Mouse (Mus musculus) forebrain, embryonic 12.5 days (tissue): ENCODE measurements around the gene Prr7. TPM values are rescaled to one million over a fixed set of nuclear protein-coding genes. Genes with fewer than 3 reads are reported as not detected.

Experiments
- ATAC-seq: fragments of 200-750 bp; cut with Nextera tagmentation; 2 replicates; pipeline ENCODE4 v1.8.0; 2017; ENCODE audit warnings: moderate TSS enrichment; ENCODE audit not compliant: low FRiP score
- H3K27ac ChIP-seq: fragments of 300-500 bp; sonication (generic); 2 replicates; pipeline ENCODE4 v1.5.1; 2016; ENCODE audit warnings: mild to moderate bottlenecking
- H3K27me3 ChIP-seq: fragments of 300-500 bp; sonication (generic); 2 replicates; pipeline ENCODE4 v1.6.1; 2016; ENCODE audit warnings: mild to moderate bottlenecking
- H3K36me3 ChIP-seq: fragments of 300-500 bp; sonication (generic); replicated peaks from 2 replicates; pipeline ENCODE4 v1.6.1; 2016; ENCODE audit warnings: mild to moderate bottlenecking
- H3K4me1 ChIP-seq: fragments of 300-500 bp; sonication (generic); 2 replicates; pipeline ENCODE4 v1.6.1; 2016
- H3K4me2 ChIP-seq: fragments of 300-500 bp; sonication (generic); 2 replicates; pipeline ENCODE4 v1.6.1; 2016; ENCODE audit warnings: mild to moderate bottlenecking, moderate library complexity
- H3K4me3 ChIP-seq: fragments of 300-500 bp; sonication (generic); replicated peaks from 2 replicates; pipeline ENCODE4 v1.5.1; 2016; ENCODE audit warnings: mild to moderate bottlenecking
- H3K9ac ChIP-seq: fragments of 300-500 bp; sonication (generic); 2 replicates; pipeline ENCODE4 v1.6.1; 2016; ENCODE audit warnings: mild to moderate bottlenecking
- H3K9me3 ChIP-seq: fragments of 300-500 bp; sonication (generic); 2 replicates; pipeline ENCODE4 v1.6.1; 2016
- WGBS: fragments of 180-500 bp; shearing (Covaris S2); methylation state at CpG from one replicate; pipeline ENCODE4 v1.1.7; 2016; 5-methylcytosine and 5-hydroxymethylcytosine counted together
- polyA plus RNA-seq: library from polyadenylated mRNA; unstranded; fragments of >200 nt; fragmentation: Nextera tagmentation; extraction: Ambion mirVana; gene quantifications from 2 replicates; pipeline ENCODE4 v1.2.1, GENCODE M21; 2016

The Prr7 gene
- polyA plus RNA-seq, 1 experiment from 2014 or later: 2.7 TPM

GRCm38 (mm10) chr13:55484520-55485088 is 20.5 kb downstream of the Prr7 start:
- WGBS: 12% methylated on average over 7 of the region's 7 CpGs
- Histone ChIP-seq H3K4me2 (peak overlapping the region; percentile 75), H3K27ac (peak overlapping the region; percentile 99), H3K27me3 (no peaks in the 10 kb centered on the region), H3K36me3 (peaks cover 41% of the 10 kb centered on the region), H3K9ac (peak overlapping the region; percentile 100), H3K4me3 (peak overlapping the region; percentile 98), H3K9me3 (no peaks in the 10 kb centered on the region), H3K4me1 (peaks cover 54% of the 10 kb centered on the region)
- no peak for ATAC-seq

- H3K9me3 ChIP-seq: no peaks in the 10 kb centered on the region
- peak overlapping the region; percentile 75 for H3K4me2 ChIP-seq
- no peak for ATAC-seq
- H3K4me3 ChIP-seq: peak overlapping the region; percentile 98
- H3K27me3 ChIP-seq: no peaks in the 10 kb centered on the region
- H3K4me1 ChIP-seq: peaks cover 54% of the 10 kb centered on the region
- peak overlapping the region; percentile 99 for H3K27ac ChIP-seq
- 34% methylated on average over 14 of the region's 14 CpGs for WGBS
- H3K36me3 ChIP-seq: peaks cover 25% of the 10 kb centered on the region
- H3K9ac ChIP-seq: peak overlapping the region; percentile 100
These were observed 22.1 kb downstream of the Prr7 start for GRCm38 (mm10) chr13:55486029-55486794.

DNA sequence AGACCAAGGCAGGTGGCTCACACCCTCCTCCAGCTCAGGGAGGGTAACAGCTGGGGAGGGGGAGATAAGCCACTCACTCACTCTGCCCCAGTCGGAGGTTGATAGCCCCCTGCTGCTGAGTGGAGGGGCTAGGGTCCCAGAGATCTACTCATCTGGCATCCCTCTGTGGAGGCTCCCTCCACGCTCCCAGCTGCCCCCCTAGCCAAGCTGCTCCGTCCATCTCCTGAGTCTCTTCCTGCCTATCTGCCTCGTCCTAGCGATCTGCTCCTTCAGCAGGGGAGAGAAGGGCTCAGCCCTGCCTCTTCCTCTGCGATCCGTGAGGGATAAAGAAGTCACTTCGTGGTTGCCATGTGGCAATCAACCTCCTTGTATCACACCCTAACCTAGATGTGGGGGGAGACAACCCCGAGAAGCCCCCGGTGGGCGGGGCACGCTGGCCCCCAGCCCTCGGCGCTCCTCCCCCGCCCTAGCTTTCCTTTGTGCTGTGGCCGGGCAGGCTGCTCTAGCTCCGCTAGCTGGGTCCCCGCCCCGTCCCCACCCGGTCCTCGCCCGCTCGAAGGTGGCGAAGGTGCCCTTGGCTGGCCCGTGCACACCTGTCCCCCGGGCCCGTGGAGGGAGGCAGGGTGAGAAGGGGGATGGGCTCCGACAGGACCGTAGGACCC is 23.0 kb downstream of the Prr7 start:
- Histone ChIP-seq H3K4me1 (peaks cover 54% of the 10 kb centered on the region), H3K27ac (peak overlapping the region; percentile 99), H3K4me2 (peak overlapping the region; percentile 75), H3K27me3 (no peaks in the 10 kb centered on the region), H3K4me3 (peak overlapping the region; percentile 98), H3K36me3 (peaks cover 16% of the 10 kb centered on the region), H3K9ac (peak overlapping the region; percentile 100), H3K9me3 (no peaks in the 10 kb centered on the region)
- ATAC-seq: peak; percentile 44
- WGBS: under 1% methylated on average over 29 of the region's 29 CpGs

DNA sequence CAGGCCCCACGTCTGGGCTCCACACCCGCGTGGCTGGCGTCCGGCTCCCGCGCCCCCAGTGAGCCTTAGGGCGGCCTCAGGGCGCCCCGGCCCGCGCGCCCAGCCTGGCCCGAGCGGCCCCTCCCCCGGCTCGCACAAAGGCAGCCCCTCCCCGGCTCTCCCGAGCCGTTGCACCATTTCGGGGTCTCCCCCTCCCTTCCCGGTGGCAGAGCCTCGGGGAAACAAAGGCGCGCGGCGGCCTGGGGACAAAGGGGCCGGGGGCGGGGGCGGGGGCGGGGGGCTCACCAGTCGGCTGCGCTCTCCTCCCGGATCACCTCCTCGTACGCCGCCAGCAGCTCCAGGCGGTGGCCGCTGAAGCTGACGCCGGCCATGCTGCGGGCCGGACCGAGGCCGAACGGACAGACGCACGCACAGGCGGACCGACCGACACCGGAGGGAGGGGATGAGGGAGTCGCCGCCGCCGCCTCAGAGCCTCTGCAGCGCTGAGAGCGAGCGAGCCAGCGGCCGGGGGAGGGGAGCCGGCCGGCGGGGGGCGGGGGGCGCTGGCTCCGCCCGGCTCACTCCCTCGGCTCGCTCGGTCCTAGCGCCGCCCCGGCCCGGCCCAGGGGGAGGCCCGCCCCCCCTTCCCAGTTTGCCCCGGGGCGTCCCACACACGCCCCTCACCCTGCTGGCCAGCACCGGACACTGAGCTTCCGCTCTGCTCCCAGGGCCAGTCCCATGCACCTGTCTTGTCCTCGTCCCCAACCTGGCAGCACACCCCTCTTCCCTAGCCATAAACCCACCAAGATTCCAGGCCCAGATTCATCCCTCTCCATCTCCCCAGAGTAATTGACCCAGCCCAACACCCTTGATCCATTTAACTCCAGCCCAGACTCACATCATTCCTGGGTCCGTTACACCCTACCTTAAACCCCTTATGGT is 23.8 kb downstream of the Prr7 start, which contains the start of gene Dbn1:
Dbn1 (minus strand) TSS at position 534 of the 921 bp plus-strand sequence.
- peaks cover 8% of the 10 kb centered on the region for H3K36me3 ChIP-seq
- H3K4me3 ChIP-seq: peak within 1 kb of the TSS; percentile 98
- peak within 1 kb of the TSS; percentile 99 for H3K27ac ChIP-seq
- peak within 1 kb of the TSS; percentile 75 for H3K4me2 ChIP-seq
- peak within 1 kb of the TSS; percentile 100 for H3K9ac ChIP-seq
- peaks cover 48% of the 10 kb centered on the region for H3K4me1 ChIP-seq
- WGBS: 1% methylated on average over 50 of the region's 83 CpGs
- ATAC-seq: peak; percentile 78
- no peaks in the 10 kb centered on the region for H3K27me3 ChIP-seq
- no peaks in the 10 kb centered on the region for H3K9me3 ChIP-seq

GRCm38 (mm10) chr13:55494257-55494656 is 30.2 kb downstream of the Prr7 start:
- H3K27ac ChIP-seq: no peak overlapping the region

GRCm38 (mm10) chr13:55494883-55495621 is 31.0 kb downstream of the Prr7 start:
- peaks cover 34% of the 10 kb centered on the region for H3K4me1 ChIP-seq
- H3K27me3 ChIP-seq: no peaks in the 10 kb centered on the region
- H3K36me3 ChIP-seq: peaks cover 14% of the 10 kb centered on the region
- 20% methylated on average over 18 of the region's 18 CpGs for WGBS
- no peak overlapping the region for H3K9ac ChIP-seq
- H3K27ac ChIP-seq: peak overlapping the region; percentile 37; the same call in 1 of the 2 replicates
- no peak overlapping the region for H3K4me3 ChIP-seq
- no peaks in the 10 kb centered on the region for H3K9me3 ChIP-seq
- ATAC-seq: peak; percentile 28; the same call in 1 of the 2 replicates
- peak overlapping the region; percentile 21; the same call in 1 of the 2 replicates for H3K4me2 ChIP-seq

More at GRCm38 (mm10) chr13:55494257-55494656, 30.2 kb downstream of the Prr7 start:
- no peak overlapping the region for H3K4me3 ChIP-seq
- H3K27me3 ChIP-seq: no peaks in the 10 kb centered on the region
- peaks cover 14% of the 10 kb centered on the region for H3K36me3 ChIP-seq
- H3K4me1 ChIP-seq: peaks cover 34% of the 10 kb centered on the region
- peak overlapping the region; percentile 17; the same call in 1 of the 2 replicates for H3K9ac ChIP-seq
- H3K9me3 ChIP-seq: no peaks in the 10 kb centered on the region
- WGBS: 22% methylated on average over 2 of the region's 2 CpGs
- 0 out of 2 replicates have a peak overlapping the region, but pooled peaks have one; percentile 2 for H3K4me2 ChIP-seq
- no peak for ATAC-seq

DNA sequence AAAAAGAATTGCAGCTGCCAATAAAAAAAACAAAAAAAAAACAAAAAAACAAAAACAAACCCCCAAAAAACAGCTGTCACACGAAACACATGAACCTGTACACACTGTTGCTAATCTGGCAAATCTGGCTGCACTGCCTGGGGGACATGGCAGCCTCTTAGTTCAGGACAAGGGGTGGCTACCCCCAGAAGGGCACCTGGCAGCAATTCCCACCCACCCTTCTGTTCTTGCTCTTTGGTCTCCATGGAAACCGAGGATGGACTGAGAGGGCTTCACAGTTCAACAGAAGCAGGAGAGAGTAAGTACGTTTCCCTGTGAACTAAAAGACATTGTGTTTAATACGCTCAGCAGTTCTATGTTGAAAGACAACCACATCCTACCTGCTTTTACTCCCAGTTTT is 31.6 kb downstream of the Prr7 start:
- Histone ChIP-seq H3K9ac (0 out of 2 replicates have a peak overlapping the region, but pooled peaks have one; percentile 21), H3K27ac (peak overlapping the region; percentile 57), H3K4me2 (peak overlapping the region; percentile 26; the same call in 1 of the 2 replicates), H3K4me1 (peaks cover 34% of the 10 kb centered on the region), H3K36me3 (peaks cover 18% of the 10 kb centered on the region), H3K4me3 (no peak overlapping the region), H3K27me3 (no peaks in the 10 kb centered on the region), H3K9me3 (no peaks in the 10 kb centered on the region)
- 23% methylated on average over 4 of the region's 4 CpGs for WGBS
- 0 out of 2 replicates have a peak, but pooled peaks have one; percentile 36 for ATAC-seq

DNA sequence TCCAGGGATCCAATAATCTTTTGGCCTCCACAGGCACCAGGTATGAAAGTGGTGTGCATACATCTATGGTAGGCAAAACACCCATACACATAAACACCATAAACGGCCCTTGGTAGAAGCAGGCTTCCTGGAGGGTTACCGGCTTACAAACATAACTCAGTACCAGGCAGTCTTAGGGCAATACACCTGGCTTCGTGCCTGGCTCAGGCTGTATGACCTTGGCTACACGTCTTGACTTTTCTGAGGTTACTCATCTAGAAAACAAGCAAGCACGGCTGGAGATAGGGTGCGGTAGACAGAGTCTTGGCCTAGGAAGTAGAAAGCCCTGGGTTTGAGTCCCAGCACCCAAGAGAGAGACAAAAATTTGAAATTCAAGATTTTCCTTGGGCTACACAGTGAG is 32.6 kb downstream of the Prr7 start:
- no peaks in the 10 kb centered on the region for H3K27me3 ChIP-seq
- H3K4me1 ChIP-seq: peaks cover 34% of the 10 kb centered on the region
- peaks cover 23% of the 10 kb centered on the region for H3K36me3 ChIP-seq
- H3K27ac ChIP-seq: peak overlapping the region; percentile 57; the same call in 1 of the 2 replicates
- no peak overlapping the region for H3K4me2 ChIP-seq
- no peak overlapping the region for H3K4me3 ChIP-seq
- 92% methylated on average over 6 of the region's 6 CpGs for whole genome bisulfite sequencing
- H3K9me3 ChIP-seq: no peaks in the 10 kb centered on the region
- no peak overlapping the region for H3K9ac ChIP-seq
- no peak for ATAC-seq

DNA sequence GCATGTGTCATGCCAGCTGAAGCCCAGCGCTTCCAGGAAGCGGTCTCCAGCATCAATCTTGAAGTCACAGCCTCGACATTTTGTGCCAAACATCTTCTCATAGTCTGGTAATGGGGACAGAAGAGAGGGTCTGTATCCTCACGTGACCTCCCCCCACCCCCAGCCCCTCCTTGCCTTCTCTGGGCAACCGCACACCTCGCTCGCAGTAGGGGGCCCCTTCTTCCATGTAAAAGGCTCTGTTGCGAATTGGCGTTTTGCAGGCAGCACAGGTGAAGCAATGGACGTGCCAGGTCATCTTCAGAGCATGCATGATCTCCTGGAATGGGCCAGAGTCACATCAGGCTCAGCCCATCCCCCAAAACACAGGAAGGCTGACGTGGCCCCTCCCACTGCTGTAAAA is 34.8 kb downstream of the Prr7 start:
- Histone ChIP-seq H3K27ac (no peak overlapping the region), H3K27me3 (no peaks in the 10 kb centered on the region), H3K9me3 (no peaks in the 10 kb centered on the region), H3K36me3 (peaks cover 44% of the 10 kb centered on the region), H3K4me2 (no peak overlapping the region), H3K9ac (no peak overlapping the region), H3K4me3 (no peak overlapping the region), H3K4me1 (peaks cover 34% of the 10 kb centered on the region)
- ATAC-seq: no peak
- 48% methylated on average over 11 of the region's 11 CpGs for WGBS

GRCm38 (mm10) chr13:55500575-55500974 is 36.5 kb downstream of the Prr7 start:
- 83% methylated on average over 10 of the region's 10 CpGs for WGBS
- H3K36me3 ChIP-seq: peaks cover 61% of the 10 kb centered on the region
- no peak for ATAC-seq

GRCm38 (mm10) chr13:55502405-55502804 is 38.3 kb downstream of the Prr7 start:
- H3K9ac ChIP-seq: no peak overlapping the region
- no peaks in the 10 kb centered on the region for H3K27me3 ChIP-seq
- H3K36me3 ChIP-seq: peaks cover 79% of the 10 kb centered on the region
- WGBS: 84% methylated on average over 8 of the region's 8 CpGs
- no peak overlapping the region for H3K4me3 ChIP-seq
- no peak overlapping the region for H3K27ac ChIP-seq
- no peak overlapping the region for H3K4me2 ChIP-seq
- no peak for ATAC-seq
- H3K4me1 ChIP-seq: peaks cover 7% of the 10 kb centered on the region
- no peaks in the 10 kb centered on the region for H3K9me3 ChIP-seq

More at GRCm38 (mm10) chr13:55500575-55500974, 36.5 kb downstream of the Prr7 start:
- peaks cover 17% of the 10 kb centered on the region for H3K4me1 ChIP-seq
- no peak overlapping the region for H3K4me2 ChIP-seq
- H3K27ac ChIP-seq: no peak overlapping the region
- no peak overlapping the region for H3K9ac ChIP-seq
- no peaks in the 10 kb centered on the region for H3K9me3 ChIP-seq
- no peaks in the 10 kb centered on the region for H3K27me3 ChIP-seq
- no peak overlapping the region for H3K4me3 ChIP-seq
